Mouse (Mus musculus): ENCODE results near the gene Bcl2l12. TPM values are rescaled to one million over a fixed set of nuclear protein-coding genes. Genes with fewer than 3 reads are reported as not detected.

The Bcl2l12 gene
- polyA plus RNA-seq, 1 experiment from 2014 or later: 70.6 TPM

DNA sequence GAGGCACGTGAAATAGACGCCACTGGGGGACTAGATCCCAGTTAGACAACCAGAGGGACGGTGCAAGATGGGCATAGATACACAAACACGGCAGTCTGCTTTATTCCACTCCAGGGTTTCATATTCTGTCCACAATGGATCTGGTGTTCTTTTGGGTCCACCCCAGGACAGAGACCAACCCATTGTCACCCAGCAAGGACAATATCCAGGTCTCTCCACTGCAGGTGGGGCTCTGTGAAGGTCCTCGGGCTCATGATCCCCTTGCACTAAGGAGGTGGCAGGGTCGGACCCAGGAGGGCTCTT is 23.4 kb downstream of the Bcl2l12 start:
- Histone ChIP-seq H3K4me3 (ENCODE audit: low read depth, low read length) (peak overlapping the region; percentile 44; the same call in 1 of the 2 replicates), H3K27ac (ENCODE audit: low read depth, low read length) (peak overlapping the region; percentile 42; the same call in 1 of the 2 replicates), H3K4me2 (ENCODE audit: low read depth, low read length, severe bottlenecking) (peak overlapping the region; percentile 86; the same call in 1 of the 2 replicates), H3K4me1 (replicated peaks; ENCODE audit: control insufficient read depth, insufficient read depth, low read length) (peaks cover 10% of the 10 kb centered on the region; the same call in 1 of the 2 replicates), H3K9ac (ENCODE audit: low read length) (peak overlapping the region; percentile 8; the same call in 1 of the 2 replicates), H3K9me3 (ENCODE audit: control insufficient read depth, low read length) (no peaks in the 10 kb centered on the region), H3K27me3 (ENCODE audit: control insufficient read depth, insufficient read depth, low read length) (no peaks in the 10 kb centered on the region), H3K36me3 (ENCODE audit: control insufficient read depth, insufficient read depth, low read length) (peaks cover 30% of the 10 kb centered on the region)
- ATAC-seq (replicated peaks; ENCODE audit: low FRiP score) (0 out of 2 replicates have a peak, but pooled peaks have one; percentile 4), DNase-seq (ENCODE audit: low spot score) (no peak)
- 25% methylated on average over 6 of the region's 6 CpGs for WGBS

DNA sequence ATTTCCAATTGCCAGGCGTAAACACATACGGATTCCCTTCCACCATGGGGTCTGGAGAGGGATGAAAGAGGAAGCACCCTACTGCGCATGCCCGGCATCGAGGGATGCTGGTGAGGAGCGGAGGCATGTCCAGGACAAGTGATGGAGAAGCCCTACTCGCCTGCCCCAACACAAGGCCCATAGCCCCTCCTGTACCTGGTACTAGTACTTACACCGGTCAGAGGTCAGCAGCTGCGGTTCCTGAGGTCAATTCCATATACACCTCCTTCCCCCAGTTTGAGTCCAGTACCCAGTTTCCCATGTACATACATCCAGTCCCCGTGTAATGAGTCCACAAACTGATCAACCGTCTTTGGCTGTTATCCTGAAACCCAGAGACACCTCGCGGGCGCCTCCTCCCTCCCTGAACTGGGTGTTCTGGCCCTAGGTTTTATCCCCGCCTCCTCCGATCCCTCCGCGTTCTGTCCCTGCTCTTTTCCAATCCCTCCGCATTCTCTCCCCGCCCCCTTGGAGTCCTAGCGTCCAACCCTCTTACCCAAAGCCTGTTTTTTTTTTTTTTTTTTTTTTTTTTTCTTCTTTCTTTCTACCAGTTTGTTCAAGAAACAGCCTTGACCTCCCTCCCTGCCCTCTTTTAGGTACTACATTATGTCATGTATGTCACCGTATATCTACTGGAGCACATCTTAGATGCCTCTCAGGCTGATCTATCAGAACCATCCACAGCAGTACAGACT is 24.0 kb downstream of the Bcl2l12 start, which contains the start of gene Cpt1c:
Cpt1c (minus strand) TSS at position 469 of the 734 bp plus-strand sequence.
- Histone ChIP-seq H3K4me1 (replicated peaks; ENCODE audit: control insufficient read depth, insufficient read depth, low read length) (peaks cover 10% of the 10 kb centered on the region; the same call in 1 of the 2 replicates), H3K27ac (ENCODE audit: low read depth, low read length) (peak within 1 kb of the TSS; percentile 82), H3K4me3 (ENCODE audit: low read depth, low read length) (peak within 1 kb of the TSS; percentile 44), H3K9me3 (ENCODE audit: control insufficient read depth, low read length) (no peaks in the 10 kb centered on the region), H3K9ac (ENCODE audit: low read length) (peak within 1 kb of the TSS; percentile 72), H3K27me3 (ENCODE audit: control insufficient read depth, insufficient read depth, low read length) (no peaks in the 10 kb centered on the region), H3K36me3 (ENCODE audit: control insufficient read depth, insufficient read depth, low read length) (peaks cover 26% of the 10 kb centered on the region), H3K4me2 (ENCODE audit: low read depth, low read length, severe bottlenecking) (peak within 1 kb of the TSS; percentile 86)
- DNase-seq (ENCODE audit: low spot score) (peak; percentile 90), ATAC-seq (replicated peaks; ENCODE audit: low FRiP score) (peak; percentile 53)
- 1% methylated on average over 22 of the region's 22 CpGs for WGBS

DNA sequence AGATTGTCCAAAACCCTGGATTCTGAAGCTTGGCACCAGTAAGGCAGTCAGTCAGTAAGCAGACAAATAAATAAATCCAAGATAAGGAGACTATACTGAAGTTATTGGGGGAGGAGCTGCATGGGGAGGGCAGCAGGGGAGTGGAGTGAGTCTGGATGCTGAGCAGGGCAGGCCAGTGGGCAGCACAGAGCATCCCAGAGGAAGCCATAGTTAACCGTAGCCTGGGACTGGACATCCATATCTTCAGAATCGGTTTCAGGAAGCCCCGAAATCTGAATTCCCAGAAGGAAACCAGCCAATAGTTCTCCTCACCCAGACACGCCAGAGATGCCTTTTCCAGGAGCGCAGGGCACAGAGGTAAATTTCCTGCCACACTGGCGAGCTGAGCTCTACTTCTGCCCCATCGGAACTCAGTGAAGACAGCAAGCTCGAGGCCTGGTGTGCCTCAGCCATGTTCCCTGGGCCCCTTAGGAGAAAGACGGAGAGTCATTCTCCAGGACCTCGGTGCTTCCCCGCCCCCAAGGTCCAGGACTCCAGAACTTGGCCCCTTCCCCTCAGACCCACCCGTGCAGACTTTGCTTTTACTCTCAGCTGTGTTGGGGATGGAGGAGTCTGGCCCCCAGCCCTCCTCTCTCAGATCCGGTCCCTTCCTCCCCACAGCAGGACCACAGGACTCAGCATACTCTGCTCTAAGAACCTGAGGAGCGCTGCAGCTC is 24.9 kb downstream of the Bcl2l12 start:
- no peaks in the 10 kb centered on the region for H3K27me3 ChIP-seq (ENCODE audit: control insufficient read depth, insufficient read depth, low read length)
- DNase-seq (ENCODE audit: low spot score) (no peak), ATAC-seq (replicated peaks; ENCODE audit: low FRiP score) (no peak)
- peaks cover 10% of the 10 kb centered on the region; the same call in 1 of the 2 replicates for H3K4me1 ChIP-seq (replicated peaks; ENCODE audit: control insufficient read depth, insufficient read depth, low read length)
- 35% methylated on average over 14 of the region's 14 CpGs for WGBS
- H3K4me2 ChIP-seq (ENCODE audit: low read depth, low read length, severe bottlenecking): peak overlapping the region; percentile 86
- H3K27ac ChIP-seq (ENCODE audit: low read depth, low read length): peak overlapping the region; percentile 82
- H3K36me3 ChIP-seq (ENCODE audit: control insufficient read depth, insufficient read depth, low read length): peaks cover 17% of the 10 kb centered on the region
- peak overlapping the region; percentile 72 for H3K9ac ChIP-seq (ENCODE audit: low read length)
- H3K4me3 ChIP-seq (ENCODE audit: low read depth, low read length): peak overlapping the region; percentile 44
- H3K9me3 ChIP-seq (ENCODE audit: control insufficient read depth, low read length): no peaks in the 10 kb centered on the region

DNA sequence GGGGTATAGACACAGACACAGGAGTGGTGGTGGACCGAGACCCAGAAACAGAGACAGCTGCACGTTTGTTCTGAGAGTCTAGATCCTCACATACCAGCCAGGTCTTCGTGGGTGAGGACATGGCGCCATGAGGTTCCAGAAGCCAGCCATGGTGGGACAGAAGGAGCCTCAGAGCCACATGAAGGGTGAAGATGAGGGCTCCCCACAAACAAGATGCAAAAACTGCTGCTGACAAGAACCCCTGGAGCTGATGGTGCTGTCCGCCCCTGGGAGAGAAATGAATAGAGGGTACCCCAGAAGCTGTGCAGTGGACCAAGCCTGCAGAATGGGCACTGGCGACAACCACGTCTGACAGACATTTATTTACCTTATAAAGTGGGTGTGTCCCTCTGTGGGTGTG is 27.4 kb downstream of the Bcl2l12 start:
- Histone ChIP-seq H3K36me3 (ENCODE audit: control insufficient read depth, insufficient read depth, low read length) (no peaks in the 10 kb centered on the region; the same call in 1 of the 2 replicates), H3K4me1 (replicated peaks; ENCODE audit: control insufficient read depth, insufficient read depth, low read length) (peaks cover 10% of the 10 kb centered on the region; the same call in 1 of the 2 replicates), H3K9me3 (ENCODE audit: control insufficient read depth, low read length) (no peaks in the 10 kb centered on the region), H3K4me3 (ENCODE audit: low read depth, low read length) (peak overlapping the region; percentile 46), H3K4me2 (ENCODE audit: low read depth, low read length, severe bottlenecking) (peak overlapping the region; percentile 51), H3K27ac (ENCODE audit: low read depth, low read length) (peak overlapping the region; percentile 72; the same call in 1 of the 2 replicates), H3K9ac (ENCODE audit: low read length) (peak overlapping the region; percentile 52), H3K27me3 (ENCODE audit: control insufficient read depth, insufficient read depth, low read length) (no peaks in the 10 kb centered on the region)
- no peak for DNase-seq (ENCODE audit: low spot score)
- no peak for ATAC-seq (replicated peaks; ENCODE audit: low FRiP score)
- WGBS: 75% methylated on average over 7 of the region's 7 CpGs

DNA sequence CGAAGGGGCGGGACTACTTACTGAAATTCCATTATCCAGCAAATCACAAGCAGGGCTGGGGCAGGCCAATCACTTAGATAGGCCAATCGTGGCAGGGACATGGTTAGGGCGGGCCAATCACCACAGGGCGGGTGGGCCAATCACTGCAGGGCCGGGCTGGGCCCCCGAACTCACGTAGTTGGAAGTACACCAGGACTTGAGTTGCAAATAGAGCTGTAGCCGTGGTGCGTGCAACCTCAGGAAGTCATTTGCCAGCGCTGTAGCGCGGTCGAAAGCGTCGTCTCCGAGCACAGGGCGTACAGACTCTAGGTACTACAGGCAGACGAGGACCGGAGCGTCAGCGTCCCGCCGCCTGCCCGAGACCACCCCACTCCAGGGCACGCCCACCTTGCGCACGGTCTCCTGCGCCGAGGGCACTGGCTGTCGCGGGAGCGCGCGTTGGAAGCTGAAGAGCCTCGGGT is 28.3 kb downstream of the Bcl2l12 start:
- H3K9me3 ChIP-seq (ENCODE audit: control insufficient read depth, low read length): no peaks in the 10 kb centered on the region
- WGBS: under 1% methylated on average over 36 of the region's 36 CpGs
- H3K4me2 ChIP-seq (ENCODE audit: low read depth, low read length, severe bottlenecking): peak overlapping the region; percentile 51
- H3K9ac ChIP-seq (ENCODE audit: low read length): peak overlapping the region; percentile 52
- no peaks in the 10 kb centered on the region; the same call in 1 of the 2 replicates for H3K36me3 ChIP-seq (ENCODE audit: control insufficient read depth, insufficient read depth, low read length)
- no peaks in the 10 kb centered on the region for H3K27me3 ChIP-seq (ENCODE audit: control insufficient read depth, insufficient read depth, low read length)
- H3K27ac ChIP-seq (ENCODE audit: low read depth, low read length): peak overlapping the region; percentile 72
- peak; percentile 95 for ATAC-seq (replicated peaks; ENCODE audit: low FRiP score)
- peak; percentile 94 for DNase-seq (ENCODE audit: low spot score)
- H3K4me1 ChIP-seq (replicated peaks; ENCODE audit: control insufficient read depth, insufficient read depth, low read length): peaks cover 10% of the 10 kb centered on the region; the same call in 1 of the 2 replicates
- H3K4me3 ChIP-seq (ENCODE audit: low read depth, low read length): peak overlapping the region; percentile 46

DNA sequence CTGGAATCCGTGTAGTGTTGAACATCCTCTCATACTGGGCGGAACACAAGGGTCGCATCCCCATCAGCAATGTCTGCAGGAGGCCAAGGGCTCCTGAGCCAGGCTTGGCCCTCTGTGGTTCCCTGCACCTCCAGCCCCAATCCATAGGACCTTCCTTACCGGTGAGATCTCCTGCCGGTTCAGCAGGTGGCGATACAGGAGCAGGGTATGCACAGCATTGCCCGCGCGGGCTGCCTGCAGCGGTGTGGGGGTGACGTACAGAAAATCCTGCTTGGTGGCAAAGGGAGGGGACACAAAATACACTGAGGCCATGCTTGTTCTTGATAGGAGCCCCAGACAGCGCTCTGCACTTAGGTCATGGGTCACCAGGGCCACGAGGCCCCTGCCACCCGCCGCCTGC is 31.9 kb downstream of the Bcl2l12 start:
- no peaks in the 10 kb centered on the region; the same call in 1 of the 2 replicates for H3K36me3 ChIP-seq (ENCODE audit: control insufficient read depth, insufficient read depth, low read length)
- H3K4me1 ChIP-seq (replicated peaks; ENCODE audit: control insufficient read depth, insufficient read depth, low read length): peaks cover 6% of the 10 kb centered on the region; the same call in 1 of the 2 replicates
- no peak overlapping the region for H3K9ac ChIP-seq (ENCODE audit: low read length)
- ATAC-seq (replicated peaks; ENCODE audit: low FRiP score) (no peak), DNase-seq (ENCODE audit: low spot score) (no peak)
- H3K27ac ChIP-seq (ENCODE audit: low read depth, low read length): no peak overlapping the region
- no peaks in the 10 kb centered on the region for H3K27me3 ChIP-seq (ENCODE audit: control insufficient read depth, insufficient read depth, low read length)
- H3K4me2 ChIP-seq (ENCODE audit: low read depth, low read length, severe bottlenecking): no peak overlapping the region
- 80% methylated on average over 15 of the region's 15 CpGs for WGBS
- H3K4me3 ChIP-seq (ENCODE audit: low read depth, low read length): no peak overlapping the region
- H3K9me3 ChIP-seq (ENCODE audit: control insufficient read depth, low read length): no peaks in the 10 kb centered on the region

DNA sequence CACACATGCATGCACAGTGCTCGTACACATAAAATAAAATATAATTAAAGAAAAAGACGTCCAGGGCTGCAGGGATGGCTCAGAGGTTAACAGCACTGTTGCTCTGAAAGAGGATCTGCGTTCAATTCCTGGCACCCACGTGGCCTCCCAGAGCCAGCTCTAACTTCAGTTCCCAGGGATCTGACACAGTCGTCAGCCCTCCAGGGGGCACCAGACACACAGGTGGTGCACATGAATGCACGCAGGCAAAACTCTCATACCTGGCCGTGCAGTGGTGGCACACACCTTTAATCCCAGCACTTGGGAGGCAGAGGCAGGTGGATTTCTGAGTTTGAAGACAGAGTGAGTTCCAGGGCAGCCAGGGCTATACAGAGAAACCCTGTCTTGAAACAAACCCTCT is 32.5 kb downstream of the Bcl2l12 start:
- Histone ChIP-seq H3K27ac (ENCODE audit: low read depth, low read length) (no peak overlapping the region), H3K4me1 (replicated peaks; ENCODE audit: control insufficient read depth, insufficient read depth, low read length) (peaks cover 1% of the 10 kb centered on the region; the same call in 1 of the 2 replicates), H3K4me2 (ENCODE audit: low read depth, low read length, severe bottlenecking) (no peak overlapping the region), H3K27me3 (ENCODE audit: control insufficient read depth, insufficient read depth, low read length) (no peaks in the 10 kb centered on the region), H3K36me3 (ENCODE audit: control insufficient read depth, insufficient read depth, low read length) (no peaks in the 10 kb centered on the region; the same call in 1 of the 2 replicates), H3K4me3 (ENCODE audit: low read depth, low read length) (no peak overlapping the region), H3K9me3 (ENCODE audit: control insufficient read depth, low read length) (no peaks in the 10 kb centered on the region), H3K9ac (ENCODE audit: low read length) (no peak overlapping the region)
- DNase-seq (ENCODE audit: low spot score) (no peak), ATAC-seq (replicated peaks; ENCODE audit: low FRiP score) (no peak)
- 88% methylated on average over 7 of the region's 7 CpGs for WGBS

DNA sequence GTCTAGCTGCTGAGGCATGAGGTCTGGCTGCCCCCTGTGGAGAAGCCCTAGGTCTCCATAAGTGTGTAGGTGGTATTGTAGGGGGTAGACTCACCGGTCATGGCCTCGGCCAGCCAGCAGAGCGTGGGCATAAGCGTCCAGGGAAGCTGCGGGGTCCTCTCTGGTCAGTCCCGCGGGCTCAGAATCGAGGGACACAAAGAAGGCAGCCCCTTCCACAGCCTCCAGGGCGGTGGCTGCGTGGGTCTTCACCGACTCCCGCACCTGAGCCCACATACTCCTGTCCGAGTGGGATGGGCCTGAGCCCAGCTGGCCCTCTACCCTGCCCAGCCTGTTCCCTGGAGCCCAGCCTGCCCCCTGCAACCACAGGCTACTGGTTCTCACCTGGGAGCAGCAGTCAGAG is 33.5 kb downstream of the Bcl2l12 start:
- H3K4me3 ChIP-seq (ENCODE audit: low read depth, low read length): no peak overlapping the region
- H3K27me3 ChIP-seq (ENCODE audit: control insufficient read depth, insufficient read depth, low read length): no peaks in the 10 kb centered on the region
- 98% methylated on average over 13 of the region's 13 CpGs for WGBS
- no peak for ATAC-seq (replicated peaks; ENCODE audit: low FRiP score)
- no peak overlapping the region for H3K9ac ChIP-seq (ENCODE audit: low read length)
- no peaks in the 10 kb centered on the region for H3K9me3 ChIP-seq (ENCODE audit: control insufficient read depth, low read length)
- no peak overlapping the region for H3K27ac ChIP-seq (ENCODE audit: low read depth, low read length)
- no peak for DNase-seq (ENCODE audit: low spot score)
- no peak overlapping the region for H3K4me2 ChIP-seq (ENCODE audit: low read depth, low read length, severe bottlenecking)
- no peaks in the 10 kb centered on the region for H3K4me1 ChIP-seq (replicated peaks; ENCODE audit: control insufficient read depth, insufficient read depth, low read length)
- H3K36me3 ChIP-seq (ENCODE audit: control insufficient read depth, insufficient read depth, low read length): no peaks in the 10 kb centered on the region; the same call in 1 of the 2 replicates
